Mouse (Mus musculus) brain, embryonic 14.5 days (tissue): ENCODE data around the gene Prl8a6. TPM values are rescaled to one million over a fixed set of nuclear protein-coding genes. Genes with fewer than 3 reads are reported as not detected.

Source experiments
- DNase-seq: peaks from one replicate; pipeline ENCODE4 v3.0.0-alpha.2; 2011; ENCODE audit warnings: low read depth
- CTCF ChIP-seq: fragments of 200-500 bp; IDR thresholded peaks from 2 replicates; pipeline ENCODE4 v1.5.1; 2012; ENCODE audit warnings: inconsistent platforms, mild to moderate bottlenecking, moderate library complexity, borderline replicate concordance; ENCODE audit not compliant: insufficient read depth, insufficient read length; ENCODE audit errors: extremely low read depth
- POLR2A ChIP-seq: fragments of 200-500 bp; IDR thresholded peaks from 2 replicates; pipeline ENCODE4 v1.6.1; 2012; ENCODE audit warnings: mild to moderate bottlenecking, inconsistent platforms, borderline replicate concordance; ENCODE audit not compliant: poor library complexity, insufficient read depth, insufficient read length, severe bottlenecking; ENCODE audit errors: extremely low read depth
- polyA plus RNA-seq: library from polyadenylated mRNA; depleted of rRNA; stranded (reverse); fragments of >200 nt; gene quantifications from 2 replicates; pipeline ENCODE4 v1.2.3, GENCODE M21; 2012; rRNA removed

Prl8a6 gene
- not detected in 2 replicates for polyA plus RNA-seq

DNA sequence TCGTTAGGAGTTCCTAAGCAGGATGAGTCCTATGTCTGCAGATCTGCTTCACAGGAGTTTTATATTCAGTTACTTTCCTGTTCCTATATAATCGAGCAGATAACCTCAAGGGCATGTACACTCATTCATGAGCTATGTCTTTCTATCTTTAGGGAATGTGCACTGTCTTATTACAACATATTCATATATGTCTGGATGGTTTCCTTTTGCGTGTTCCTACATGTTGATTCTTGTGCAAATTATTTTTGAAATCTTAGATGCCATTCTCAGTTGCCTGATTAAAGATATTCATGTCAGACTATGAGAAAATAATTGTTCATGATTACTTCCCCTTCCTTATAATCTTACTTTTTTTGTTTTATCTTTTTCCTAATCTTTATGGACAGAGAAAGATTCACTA, at the start of gene Prl8a6:
Prl8a6 (minus strand) TSS at position 101 of the 400 bp plus-strand sequence.
- no peak for TF ChIP-seq CTCF
- no peak for TF ChIP-seq POLR2A

DNA sequence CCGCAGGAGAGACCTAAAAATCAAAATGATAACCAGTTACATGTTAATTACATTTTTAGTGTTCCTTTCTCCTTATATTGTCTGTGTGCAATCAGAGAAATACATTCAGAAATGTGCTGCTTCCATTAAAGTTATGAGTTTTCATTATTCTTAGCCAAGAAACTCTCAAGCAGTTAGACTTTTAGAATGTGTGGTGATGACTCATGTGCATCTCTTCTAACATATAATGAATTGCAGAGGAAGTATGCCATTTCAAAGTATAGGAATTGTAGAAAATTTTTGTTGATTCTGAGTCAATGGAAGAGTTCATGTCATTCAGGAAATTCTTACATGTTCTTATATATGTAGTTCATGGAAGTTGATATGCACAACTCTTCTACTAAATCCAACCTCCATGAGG, 5.3 kb downstream of the Prl8a6 start:
- no peak for DNase-seq
- no peak for TF ChIP-seq CTCF
- TF ChIP-seq POLR2A, result no peak

More for the DNA sequence above, at the start of gene Prl8a6:
- DNase-seq, result no peak

DNA sequence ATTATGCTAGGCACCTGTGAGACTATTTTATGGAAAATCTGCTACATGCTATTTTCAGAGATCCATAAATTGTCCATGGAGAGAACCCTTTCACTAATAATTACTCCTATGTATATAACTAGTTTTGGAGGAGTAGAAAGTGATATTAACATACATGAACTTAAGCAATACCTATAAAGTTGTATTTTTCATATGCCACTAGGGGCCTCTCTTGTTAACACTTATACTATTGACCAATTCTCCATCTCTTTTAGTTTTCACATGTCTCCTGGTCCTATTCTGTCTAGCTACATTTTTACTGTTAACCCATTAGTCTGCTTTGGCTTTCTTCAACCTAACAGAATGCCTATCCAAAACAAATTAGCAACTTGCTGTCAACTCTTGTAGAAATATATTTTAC, 24.8 kb downstream of the Prl8a6 start:
- DNase-seq, result no peak
- no peak for TF ChIP-seq POLR2A
- no peak for TF ChIP-seq CTCF

DNA sequence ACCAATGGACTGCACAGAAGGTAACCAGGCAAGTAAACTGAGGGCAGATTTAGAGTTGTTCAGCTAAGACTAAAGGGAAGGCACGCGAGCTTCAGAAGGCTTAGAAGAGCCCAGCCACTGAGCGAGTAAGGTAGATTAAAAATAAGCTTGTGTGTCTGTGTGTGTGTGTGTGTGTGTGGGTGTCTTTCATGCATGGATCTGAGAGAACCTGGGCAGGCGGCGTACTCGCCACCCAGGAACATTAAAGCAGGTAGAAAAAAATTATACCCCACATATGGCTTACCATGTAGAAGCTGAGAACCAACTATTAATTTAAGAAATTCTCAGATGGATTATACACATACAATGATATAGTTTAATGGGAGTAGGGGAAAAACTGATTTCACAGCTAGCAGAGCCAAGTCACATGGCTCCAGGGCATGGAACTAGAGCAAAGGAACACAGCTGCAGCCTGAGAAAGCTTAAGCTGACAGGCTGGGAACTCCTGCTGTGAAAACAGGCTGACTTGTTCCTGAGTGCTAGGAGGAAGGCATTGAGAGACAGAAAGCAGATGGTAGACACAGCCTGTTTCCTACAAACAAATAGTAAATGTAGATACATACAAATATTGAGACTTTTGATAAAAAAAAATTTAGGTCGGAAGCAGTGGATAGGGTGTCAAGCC, 39.3 kb downstream of the Prl8a6 start:
- peak; percentile 91 for DNase-seq
- TF ChIP-seq POLR2A (no peak), CTCF (no peak)

DNA sequence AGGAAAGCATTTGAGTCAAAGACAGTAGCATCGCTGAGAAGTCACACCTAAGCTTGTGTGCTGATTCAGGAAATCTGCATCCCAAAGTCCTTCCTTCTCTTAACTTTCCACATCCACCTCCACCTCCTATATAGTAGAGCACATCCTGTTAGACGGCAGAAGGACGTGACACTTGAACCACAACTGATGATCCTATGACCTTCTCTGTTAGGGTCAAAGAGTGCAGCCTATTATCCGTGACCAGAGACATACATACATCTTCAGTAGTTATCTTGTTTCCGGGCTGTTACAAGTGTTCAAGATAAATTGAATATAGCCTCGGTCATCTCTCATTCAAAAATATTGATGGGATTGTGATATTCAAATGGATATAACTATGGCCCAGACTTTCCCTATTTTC, 47.7 kb downstream of the Prl8a6 start, which contains the start of gene Prl2b1:
Prl2b1 (minus strand) TSS at position 101 of the 400 bp plus-strand sequence.
- no peak for DNase-seq
- no peak for TF ChIP-seq CTCF
- no peak for TF ChIP-seq POLR2A

Other genes with a start within 250 kb of the Prl8a6 start
- not detected in 2 replicates for gene Prl3c1, start 242.0 kb downstream of the Prl8a6 start, polyA plus RNA-seq
- 1.3 and 3.2 TPM in 2 replicates for gene Prl3b1, start 196.8 kb downstream of the Prl8a6 start, polyA plus RNA-seq
- gene Prl3a1, start 179.3 kb downstream of the Prl8a6 start, polyA plus RNA-seq, result not detected in 2 replicates
- 0.14 TPM in 1 of 2 replicates, not detected in the other for gene Prl6a1, start 126.1 kb downstream of the Prl8a6 start, polyA plus RNA-seq
- gene Prl8a2, start 93.0 kb downstream of the Prl8a6 start, polyA plus RNA-seq, result 0.13 TPM in 1 of 2 replicates, not detected in the other
- gene Prl2b1, start 47.8 kb downstream of the Prl8a6 start, polyA plus RNA-seq, result 0.19 and 1.3 TPM in 2 replicates
- gene Prl8a8, start 74.5 kb upstream of the Prl8a6 start, polyA plus RNA-seq, result not detected in 2 replicates
- 0.21 and 0.37 TPM in 2 replicates for gene Prl8a9, start 125.9 kb upstream of the Prl8a6 start, polyA plus RNA-seq
- gene Prl8a1, start 143.5 kb upstream of the Prl8a6 start, polyA plus RNA-seq, result not detected in 2 replicates
- gene Prl7b1, start 171.9 kb upstream of the Prl8a6 start, polyA plus RNA-seq, result not detected in 2 replicates
- gene Prl7a1, start 203.8 kb upstream of the Prl8a6 start, polyA plus RNA-seq, result 0.18 and 0.33 TPM in 2 replicates
- gene Prl7a2, start 229.3 kb upstream of the Prl8a6 start, polyA plus RNA-seq, result not detected in 2 replicates